Mouse (Mus musculus) layer of hippocampus, adult 9-10 months (tissue): ENCODE results near the gene Xpo5.
A peak's percentile ranks its signal among the peaks of the same experiment; 100 is the strongest.

Experiments used
- DNase-seq: peaks from one replicate; pipeline ENCODE4 v3.0.0; 2022; ENCODE audit warnings: low spot score

The Xpo5 gene

DNA sequence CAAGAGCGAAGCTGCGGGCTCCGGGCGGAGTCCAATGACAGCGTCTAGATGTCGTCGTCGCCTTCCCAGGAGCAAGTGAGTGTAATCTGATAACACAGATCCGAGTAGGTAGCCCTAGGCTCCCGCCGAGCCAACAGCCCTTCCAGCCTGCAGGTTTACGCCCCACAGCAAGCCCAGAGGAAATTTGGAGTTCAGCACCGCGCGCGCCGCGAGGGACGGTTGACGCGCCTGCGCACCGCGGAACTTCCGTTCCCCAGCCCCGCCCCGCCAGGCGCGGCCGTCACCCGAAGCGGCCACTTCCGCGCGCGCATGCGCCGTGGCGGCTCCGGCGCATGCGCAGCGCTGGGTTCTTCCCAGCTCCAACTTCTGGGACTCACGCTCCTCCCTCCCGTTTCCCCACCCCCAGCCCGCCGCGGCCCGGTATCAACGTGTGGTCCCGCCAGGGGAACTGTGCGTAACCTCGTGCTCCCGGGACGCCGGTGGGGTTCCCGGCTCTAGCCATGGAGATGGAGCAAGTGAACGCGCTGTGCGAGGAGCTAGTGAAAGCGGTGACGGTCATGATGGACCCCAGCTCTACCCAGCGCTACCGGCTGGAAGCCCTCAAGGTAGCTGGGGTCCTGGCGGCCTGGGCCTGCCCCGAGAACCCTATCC lies at the start of gene Xpo5, which contains the start of gene Polh:
Gene Xpo5, plus strand, starts transcription at position 362 of the 651 bp plus-strand sequence.
Gene Polh, minus strand, starts transcription at position 225 of the 651 bp plus-strand sequence.
- peak; percentile 59 for DNase-seq

DNA sequence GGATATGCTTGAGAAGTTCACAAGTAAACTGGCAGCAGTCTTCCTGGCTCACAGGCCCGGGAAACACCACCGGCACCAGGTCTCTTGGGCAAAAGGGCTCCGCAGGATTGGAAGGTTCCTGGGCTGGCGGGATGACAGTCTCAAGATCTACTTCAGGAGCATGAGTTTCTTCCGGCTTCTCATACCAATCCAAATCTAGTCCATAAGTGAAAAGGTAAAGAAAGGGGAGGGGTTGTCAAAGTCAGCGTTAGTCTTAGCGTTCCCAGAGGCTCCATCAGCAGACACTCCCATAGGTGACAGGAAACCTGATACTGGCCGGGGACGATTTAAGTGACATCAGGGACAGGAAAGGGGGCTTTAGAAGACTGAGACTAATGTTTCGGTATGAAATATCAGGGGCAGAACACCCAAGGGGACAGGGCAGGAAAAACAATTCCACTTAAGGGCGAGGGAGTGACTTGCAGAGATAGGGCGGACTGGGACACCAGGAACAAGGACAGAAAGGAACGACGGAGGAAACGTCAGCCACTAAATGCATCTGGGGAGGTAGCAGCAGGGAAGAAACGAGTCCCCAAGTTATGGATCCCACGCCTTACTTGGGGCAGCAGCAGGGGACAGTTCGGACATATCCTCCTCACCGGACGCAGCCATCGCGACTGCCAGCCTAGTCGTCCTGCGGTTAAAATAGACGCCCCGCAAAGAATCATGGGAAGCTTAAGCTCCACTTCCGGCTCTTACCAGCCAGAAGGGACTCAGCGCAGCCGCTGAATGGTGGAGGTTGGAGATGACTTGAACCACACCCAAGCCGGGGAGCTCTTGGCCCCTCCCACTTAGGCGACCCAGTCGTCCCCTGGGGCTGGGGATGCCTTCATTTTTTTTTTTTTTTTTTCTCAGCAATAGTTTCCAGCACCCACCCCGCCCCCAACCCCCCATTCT lies 49.5 kb upstream of the Xpo5 start, which contains the start of gene Mad2l1bp:
Gene Mad2l1bp, minus strand, starts transcription at position 707 of the 936 bp plus-strand sequence.
- DNase-seq = peak; percentile 60

DNA sequence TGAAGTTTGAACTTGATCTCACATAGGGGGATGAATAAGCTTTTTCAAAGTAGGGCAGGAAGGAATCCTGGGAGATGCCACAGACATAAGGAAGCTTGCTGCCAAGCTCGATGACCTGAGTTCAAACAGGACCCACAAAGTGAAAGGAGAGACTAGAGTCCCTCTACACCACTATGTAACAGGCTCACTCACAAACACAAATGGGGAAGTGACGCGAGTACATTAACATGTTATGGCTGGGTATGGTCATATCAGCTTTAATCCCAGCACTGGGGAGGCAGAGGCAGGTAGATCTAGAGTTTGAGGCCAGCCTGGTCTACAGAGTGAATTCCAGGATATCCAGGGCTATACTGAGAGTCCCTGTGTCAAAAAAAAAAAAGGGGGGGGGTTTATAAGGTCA lies 48.2 kb upstream of the Xpo5 start:
- DNase-seq = no peak

DNA sequence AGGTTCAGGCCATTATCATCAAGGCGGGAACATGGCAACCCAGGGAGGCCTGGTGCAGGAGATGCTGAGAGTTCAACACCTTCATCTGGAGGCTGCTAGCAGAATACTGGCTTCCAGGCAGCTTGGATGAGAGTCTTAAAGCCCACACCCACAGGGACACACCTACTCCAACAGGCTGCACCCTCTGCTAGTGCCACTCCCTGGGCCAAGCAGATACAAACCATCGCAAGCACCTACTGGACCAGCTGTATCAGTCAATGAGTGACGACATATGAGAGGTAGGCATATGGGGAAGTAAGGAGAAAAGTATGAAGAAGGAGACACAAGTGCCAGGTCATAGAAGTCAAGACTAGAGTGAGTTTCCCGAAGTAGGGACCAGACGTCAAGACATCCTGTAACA lies 45.9 kb upstream of the Xpo5 start:
- no peak for DNase-seq

- no peak for DNase-seq
These were observed 45.5 kb upstream of the Xpo5 start for GRCm38 (mm10) chr17:46157131-46157530.

DNA sequence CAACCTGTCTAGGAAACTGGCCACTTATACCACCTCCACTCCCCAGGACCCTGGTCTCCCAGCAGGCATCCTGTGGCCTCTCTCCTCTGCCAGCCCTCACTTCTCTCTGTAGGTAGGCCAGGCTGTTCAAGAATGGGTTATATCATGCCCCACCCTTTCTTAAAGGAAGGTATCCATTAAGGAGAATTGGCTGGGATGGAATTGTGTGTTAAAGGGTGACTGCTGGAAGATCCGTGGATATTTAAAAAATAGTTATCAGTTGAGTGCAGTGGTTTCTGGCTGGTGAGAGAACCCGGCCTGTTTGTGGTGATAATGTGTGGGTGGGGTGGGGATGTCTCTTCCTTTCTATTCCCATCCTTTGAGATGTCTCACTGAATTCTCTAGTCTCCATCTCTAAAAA lies 43.3 kb upstream of the Xpo5 start:
- DNase-seq = no peak

DNA sequence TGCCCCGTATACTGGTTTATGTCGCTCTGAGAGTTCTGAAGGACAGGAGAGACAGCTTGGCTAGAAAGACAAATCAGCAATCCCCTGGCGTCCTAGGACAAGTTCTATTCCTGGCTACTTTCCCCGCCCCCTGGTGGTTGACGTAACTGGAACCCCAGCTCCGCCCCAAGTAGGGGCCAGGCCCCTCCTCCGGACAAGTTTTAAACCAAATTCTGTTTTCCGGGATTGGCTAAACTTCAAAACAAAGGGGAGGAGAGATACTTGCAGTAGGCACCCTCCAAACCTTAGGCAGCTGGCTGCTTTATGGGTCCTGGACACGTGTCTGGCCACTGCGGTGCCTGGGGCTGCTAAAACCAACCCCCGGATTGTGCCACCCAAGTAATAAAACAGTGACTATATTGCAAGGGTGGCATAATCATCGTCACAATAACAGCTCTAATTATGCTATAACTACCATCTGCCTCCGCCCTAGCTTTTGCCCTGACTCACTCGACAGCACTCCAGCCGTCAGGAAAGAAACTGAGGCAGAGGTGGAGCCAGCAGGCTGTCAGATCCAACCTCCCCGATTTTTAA lies 42.4 kb upstream of the Xpo5 start:
- peak; percentile 79 for DNase-seq

GRCm38 (mm10) chr17:46160686-46161085 lies 41.9 kb upstream of the Xpo5 start, which contains the start of gene Gtpbp2:
Gene Gtpbp2, plus strand, starts transcription at chr17:46161032.
- peak; percentile 98 for DNase-seq

- DNase-seq = no peak
These were observed 41.4 kb upstream of the Xpo5 start for GRCm38 (mm10) chr17:46161179-46161578.

GRCm38 (mm10) chr17:46161710-46162109 lies 40.9 kb upstream of the Xpo5 start:
- no peak for DNase-seq

- no peak for DNase-seq
These were observed 40.0 kb upstream of the Xpo5 start for GRCm38 (mm10) chr17:46162551-46162950.

- no peak for DNase-seq
These were observed 39.6 kb upstream of the Xpo5 start for GRCm38 (mm10) chr17:46162951-46163421.

- DNase-seq = no peak
These were observed 38.3 kb upstream of the Xpo5 start for GRCm38 (mm10) chr17:46164301-46164700.

GRCm38 (mm10) chr17:46164791-46165190 lies 37.8 kb upstream of the Xpo5 start:
- no peak for DNase-seq

DNA sequence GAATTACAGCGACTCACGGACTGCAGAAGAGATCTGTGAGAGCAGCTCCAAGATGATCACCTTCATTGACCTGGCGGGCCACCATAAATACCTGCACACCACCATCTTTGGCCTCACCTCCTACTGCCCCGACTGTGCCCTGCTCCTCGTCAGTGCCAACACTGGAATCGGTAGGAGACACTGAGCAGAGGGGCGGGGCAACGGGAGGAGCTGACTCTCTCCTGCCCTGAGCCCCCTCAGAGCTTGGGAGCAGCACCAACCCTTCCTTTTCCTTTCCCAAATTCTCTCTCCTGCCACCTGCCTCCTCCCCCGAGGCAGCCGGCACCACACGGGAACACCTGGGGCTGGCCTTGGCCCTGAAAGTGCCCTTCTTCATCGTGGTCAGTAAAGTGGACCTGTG lies 37.1 kb upstream of the Xpo5 start:
- no peak for DNase-seq

DNA sequence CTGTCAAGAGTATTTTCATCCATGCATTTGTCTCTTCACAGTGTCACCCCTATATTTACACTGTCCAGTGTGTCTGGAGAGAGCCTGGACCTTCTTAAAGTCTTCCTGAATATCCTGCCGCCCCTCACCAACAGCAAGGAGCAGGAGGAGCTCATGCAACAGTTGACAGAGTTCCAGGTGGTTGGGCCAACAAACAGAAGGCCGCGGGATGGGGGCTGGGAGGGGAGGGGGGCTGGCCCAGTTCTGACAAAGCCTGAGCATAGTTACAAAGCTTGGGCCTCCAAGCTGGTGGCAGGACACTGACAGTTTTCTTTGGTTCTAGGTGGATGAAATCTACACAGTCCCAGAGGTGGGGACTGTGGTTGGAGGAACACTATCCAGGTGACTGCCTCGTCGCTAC lies 36.3 kb upstream of the Xpo5 start:
- DNase-seq = no peak

DNA sequence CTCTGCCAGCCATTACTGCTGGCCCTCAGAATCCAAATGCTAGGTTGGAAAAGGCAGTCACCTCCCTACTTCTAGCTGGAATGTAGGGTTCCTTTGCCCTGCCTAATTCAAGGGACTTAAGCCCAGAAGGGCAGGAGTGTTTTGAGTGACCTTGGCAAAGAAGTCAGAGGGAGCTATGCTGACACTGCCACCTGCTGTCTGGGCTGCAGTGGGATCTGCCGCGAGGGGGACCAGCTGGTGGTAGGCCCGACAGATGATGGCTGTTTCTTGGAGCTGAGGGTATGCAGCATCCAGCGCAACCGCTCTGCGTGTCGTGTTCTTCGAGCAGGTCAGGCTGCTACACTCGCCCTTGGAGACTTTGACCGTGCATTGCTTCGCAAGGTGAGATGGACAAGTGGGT lies 35.6 kb upstream of the Xpo5 start:
- DNase-seq = no peak

GRCm38 (mm10) chr17:46168318-46168717 lies 34.3 kb upstream of the Xpo5 start:
- DNase-seq = no peak

DNA sequence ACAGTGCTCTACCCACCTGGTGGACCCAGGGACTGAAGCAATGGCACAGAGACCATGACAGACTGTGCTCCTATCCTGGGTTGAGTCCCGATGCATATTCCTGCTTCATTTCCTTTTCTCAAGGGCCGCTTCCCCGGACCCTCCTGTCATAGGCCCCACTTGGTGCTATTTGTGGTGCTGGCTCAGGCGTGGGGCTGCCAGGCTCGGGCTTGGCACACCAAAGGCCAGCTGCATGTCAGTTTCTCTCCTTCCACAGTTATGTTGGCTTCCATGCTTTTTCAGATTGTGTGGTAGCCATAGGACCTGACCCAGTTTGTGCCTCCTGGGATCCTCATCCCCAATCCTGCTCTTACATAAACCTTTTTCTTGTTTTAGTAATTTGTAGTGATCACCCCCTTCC lies 33.8 kb upstream of the Xpo5 start:
- no peak for DNase-seq

DNA sequence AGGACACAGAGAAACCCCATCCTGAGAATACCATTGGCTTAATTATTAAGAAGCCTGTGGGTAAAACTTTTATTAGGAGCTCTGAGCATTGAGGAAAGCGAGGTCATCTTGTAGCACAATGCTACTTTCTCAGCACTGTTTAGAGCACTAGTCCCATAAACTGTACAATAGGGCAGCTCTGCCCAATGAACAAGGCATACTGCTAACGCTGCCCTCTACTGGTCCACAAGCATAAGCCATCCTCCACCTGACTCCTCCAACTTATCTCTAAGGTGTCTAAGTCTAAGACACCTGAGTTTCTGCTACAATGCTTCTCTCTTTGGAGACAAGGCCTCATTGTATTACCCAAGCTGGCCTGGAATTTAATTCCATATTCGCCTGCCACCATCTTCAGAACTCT lies 32.0 kb upstream of the Xpo5 start:
- no peak for DNase-seq

DNA sequence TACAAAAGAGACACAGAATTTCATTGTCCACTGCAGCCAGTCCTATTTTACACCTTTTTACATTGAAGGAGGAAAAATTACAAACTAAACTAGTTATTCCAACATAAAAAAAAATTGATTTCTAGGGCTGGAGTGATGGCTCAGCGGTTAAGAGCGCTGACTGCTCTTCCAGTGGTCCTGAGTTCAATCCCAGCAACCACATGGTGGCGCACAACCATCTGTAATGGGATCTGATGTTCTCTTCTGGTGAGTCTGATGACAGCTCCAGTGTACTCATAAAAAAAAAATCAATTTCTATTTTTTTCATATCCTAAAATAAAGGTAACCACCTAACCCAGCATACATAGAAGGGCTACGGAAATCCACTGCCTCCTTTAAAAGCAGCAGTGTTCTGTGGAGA lies 20.3 kb upstream of the Xpo5 start:
- no peak for DNase-seq

DNA sequence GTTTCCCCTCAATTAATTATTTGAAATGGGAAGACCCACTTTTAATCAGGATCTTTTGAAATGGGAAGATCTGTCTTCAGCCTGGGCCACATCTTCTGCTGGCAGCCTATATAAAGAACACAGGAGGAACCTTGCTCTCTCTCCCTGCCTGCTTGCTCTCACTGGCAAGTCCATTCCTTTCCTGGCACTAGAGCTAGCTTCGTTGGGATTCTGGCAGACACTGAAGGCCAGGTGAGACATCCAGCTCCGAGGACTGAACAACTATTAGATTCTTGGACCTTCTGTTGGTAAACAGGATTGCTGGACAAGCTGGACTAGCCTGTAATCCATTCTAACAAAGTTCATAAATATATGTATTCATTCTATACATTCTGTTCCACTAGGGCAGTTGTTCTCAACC lies 13.8 kb upstream of the Xpo5 start:
- DNase-seq = no peak

DNA sequence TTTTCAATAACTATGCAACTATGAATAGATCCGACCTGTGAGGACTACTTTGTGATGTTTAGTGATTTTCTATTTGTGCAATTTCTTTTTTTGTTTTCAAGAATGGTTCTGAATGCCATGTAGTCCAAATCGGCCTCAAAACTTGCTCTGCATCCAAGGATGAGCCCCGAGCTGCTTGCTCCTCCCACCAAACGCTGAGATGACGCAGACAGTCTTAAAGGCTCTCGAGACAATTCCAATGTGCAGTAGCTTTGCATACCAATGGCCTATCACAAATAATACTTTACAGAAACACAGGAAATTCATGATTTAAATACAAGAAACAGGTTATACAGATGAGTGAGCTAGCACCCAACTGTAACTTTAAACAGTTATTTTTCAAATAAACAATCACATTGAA lies 1.4 kb upstream of the Xpo5 start:
- DNase-seq = no peak
